Mouse (Mus musculus) cortical plate, adult 2 months (tissue): Measurements from ENCODE around the gene Cables2. TPM values are rescaled to one million over a fixed set of nuclear protein-coding genes. Genes with fewer than 3 reads are reported as not detected.

Experiments
- H3K27ac ChIP-seq: fragments of 200-500 bp; 2 replicates; pipeline ENCODE4 v1.5.1; 2012; ENCODE audit warnings: low read length, control low read depth, inconsistent platforms; ENCODE audit not compliant: insufficient read depth
- H3K4me1 ChIP-seq: fragments of 200-500 bp; 2 replicates; pipeline ENCODE4 v1.6.1; 2011; ENCODE audit warnings: low read length; ENCODE audit not compliant: control insufficient read depth, insufficient read depth
- H3K4me3 ChIP-seq: fragments of 200-500 bp; 2 replicates; pipeline ENCODE4 v1.5.1; 2011; ENCODE audit warnings: mild to moderate bottlenecking, low read length, control low read depth; ENCODE audit not compliant: insufficient read depth
- CTCF ChIP-seq: fragments of 200-500 bp; IDR thresholded peaks from 2 replicates; pipeline ENCODE4 v1.5.1; 2011; ENCODE audit warnings: mild to moderate bottlenecking, control low read depth, low read length; ENCODE audit not compliant: insufficient read depth; ENCODE audit errors: extremely low read depth
- POLR2A ChIP-seq: fragments of 200-500 bp; IDR thresholded peaks from 2 replicates; pipeline ENCODE4 v1.6.1; 2011; ENCODE audit warnings: mild to moderate bottlenecking, low read length, control low read depth; ENCODE audit not compliant: insufficient read depth; ENCODE audit errors: extremely low read depth
- polyA plus RNA-seq: library from polyadenylated mRNA; depleted of rRNA; stranded (reverse); fragments of >200 nt; gene quantifications from 2 replicates; pipeline ENCODE4 v1.2.3, GENCODE M21; 2012; rRNA removed

The Cables2 gene
- 35.7 and 40.0 TPM in 2 replicates for polyA plus RNA-seq

DNA sequence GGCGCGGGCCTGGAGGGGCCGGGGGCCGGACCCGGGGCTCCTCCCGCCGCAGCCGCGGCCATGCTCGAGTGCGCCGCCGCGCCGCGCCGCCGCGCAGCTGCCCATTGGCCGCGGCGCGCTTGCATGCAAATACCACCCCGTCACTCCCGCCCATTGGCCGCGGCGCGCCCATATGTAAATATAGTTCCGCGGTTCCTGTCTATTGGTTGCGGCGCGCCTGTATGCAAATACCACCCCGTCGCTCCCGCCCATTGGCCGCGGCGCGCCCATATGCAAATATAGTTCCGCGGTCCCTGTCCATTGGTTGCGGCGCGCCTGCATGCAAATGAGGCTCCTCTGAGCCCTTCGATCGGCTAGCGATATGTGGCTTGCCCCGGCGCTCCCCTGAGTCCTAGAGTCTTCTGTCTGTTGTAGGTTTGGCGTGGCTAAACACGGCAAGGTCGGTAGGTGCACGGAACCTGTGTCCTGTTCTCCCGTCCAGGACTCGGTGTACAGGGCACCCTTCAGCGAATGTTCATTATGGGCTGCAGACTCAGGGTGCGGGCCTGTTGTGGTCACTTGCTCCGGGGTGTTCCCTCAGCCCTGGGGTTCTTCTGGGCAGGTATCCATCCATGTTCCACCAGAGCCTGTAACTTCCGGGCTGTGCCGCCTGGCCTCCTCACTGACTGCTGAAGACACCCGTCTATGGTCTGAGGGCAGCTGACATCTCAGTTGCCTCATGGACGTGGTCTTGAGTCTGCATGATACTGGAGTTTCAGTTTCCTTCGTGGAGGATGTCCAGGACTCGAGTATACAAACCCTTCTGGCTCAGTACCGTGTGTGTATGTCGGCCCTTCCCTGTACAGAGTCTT is at the start of gene Cables2:
Gene Cables2 (minus strand): TSS at position 103 of the 851 bp plus-strand sequence.
- peak within 1 kb of the TSS; percentile 44 for H3K4me3 ChIP-seq
- TF ChIP-seq POLR2A = peak; percentile 48; the same call in 1 of the 2 replicates
- TF ChIP-seq CTCF = no peak
- peaks cover 6% of the 10 kb centered on the region; the same call in 1 of the 2 replicates for H3K4me1 ChIP-seq
- H3K27ac ChIP-seq = no peak within 1 kb of the TSS

DNA sequence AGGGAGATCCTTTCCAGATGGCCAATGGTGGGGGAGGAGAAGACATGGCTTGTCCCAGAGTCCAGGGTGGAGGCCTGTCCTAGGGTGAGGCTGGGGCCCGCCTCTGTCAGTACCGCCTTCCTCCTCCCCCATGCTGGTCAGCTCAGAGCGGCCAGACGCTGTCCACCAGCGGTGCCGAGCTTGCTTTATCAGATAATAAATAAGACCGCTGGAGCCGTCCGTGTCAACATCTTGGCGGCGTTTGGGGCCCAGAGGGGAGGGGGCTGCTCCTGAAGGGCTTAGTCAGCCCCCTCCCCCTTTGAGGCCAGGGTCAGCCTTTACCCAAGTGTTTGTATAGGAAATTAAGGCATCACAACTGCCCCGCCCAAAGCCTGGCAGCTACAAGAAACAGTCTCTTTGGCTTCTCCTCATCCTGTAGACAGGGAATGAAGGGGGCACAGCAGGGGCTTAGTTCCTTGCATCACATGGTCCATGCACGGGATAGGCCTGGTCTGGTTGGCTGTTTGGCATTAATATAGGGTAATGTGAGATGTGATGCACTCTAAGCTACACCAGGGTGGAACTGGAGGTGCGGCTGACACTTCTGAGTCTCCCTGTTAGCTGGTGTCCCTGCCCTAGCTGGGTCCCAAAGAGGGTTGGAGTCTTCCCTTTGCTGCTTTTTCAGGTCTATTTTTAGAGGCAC is 49.5 kb upstream of the Cables2 start:
- Histone ChIP-seq H3K4me1 (no peaks in the 10 kb centered on the region), H3K27ac (no peak overlapping the region), H3K4me3 (no peak overlapping the region)
- no peak for TF ChIP-seq POLR2A
- TF ChIP-seq CTCF = no peak

DNA sequence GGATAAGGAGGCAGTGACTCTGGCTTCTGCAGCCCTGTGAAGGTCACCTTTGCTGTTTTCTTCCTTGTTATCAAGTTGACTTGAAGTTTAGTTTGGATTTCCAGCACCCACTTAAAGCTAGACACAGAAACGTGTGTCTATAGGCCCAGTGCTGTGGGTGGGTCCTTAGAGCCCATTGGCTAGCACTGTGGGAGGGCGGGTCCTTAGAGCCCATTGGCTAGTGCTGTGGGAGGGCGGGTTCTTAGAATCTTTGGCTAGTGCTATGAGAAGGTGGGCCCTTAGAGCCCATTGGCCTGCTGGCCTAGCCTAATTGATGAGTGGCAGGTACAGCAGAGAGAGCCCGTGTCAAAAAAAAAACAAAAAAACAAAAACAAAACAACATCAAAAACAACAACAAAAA is 46.9 kb upstream of the Cables2 start:
- Histone ChIP-seq H3K4me1 (no peaks in the 10 kb centered on the region), H3K27ac (no peak overlapping the region), H3K4me3 (no peak overlapping the region)
- TF ChIP-seq POLR2A (no peak), CTCF (no peak)

DNA sequence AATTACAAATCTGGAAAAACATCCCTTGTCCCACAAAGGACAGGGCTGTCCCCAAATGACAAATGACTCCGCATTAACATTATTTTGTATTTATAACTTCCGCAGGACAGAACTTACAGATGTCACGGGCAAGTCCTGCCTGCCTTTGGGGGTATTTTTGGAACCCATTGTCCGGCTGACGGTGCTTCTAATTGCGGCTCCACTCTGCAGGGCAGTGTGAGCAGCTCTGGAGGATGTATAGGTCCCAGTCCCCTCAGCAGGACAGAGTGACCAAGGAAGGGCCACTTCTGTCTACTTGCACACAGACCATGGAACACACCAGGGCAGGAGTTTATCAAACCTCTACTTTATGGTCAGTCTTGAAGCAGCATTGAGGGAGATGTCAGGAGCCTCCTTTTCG is 44.3 kb upstream of the Cables2 start:
- no peaks in the 10 kb centered on the region for H3K4me1 ChIP-seq
- TF ChIP-seq POLR2A (no peak), CTCF (no peak)

DNA sequence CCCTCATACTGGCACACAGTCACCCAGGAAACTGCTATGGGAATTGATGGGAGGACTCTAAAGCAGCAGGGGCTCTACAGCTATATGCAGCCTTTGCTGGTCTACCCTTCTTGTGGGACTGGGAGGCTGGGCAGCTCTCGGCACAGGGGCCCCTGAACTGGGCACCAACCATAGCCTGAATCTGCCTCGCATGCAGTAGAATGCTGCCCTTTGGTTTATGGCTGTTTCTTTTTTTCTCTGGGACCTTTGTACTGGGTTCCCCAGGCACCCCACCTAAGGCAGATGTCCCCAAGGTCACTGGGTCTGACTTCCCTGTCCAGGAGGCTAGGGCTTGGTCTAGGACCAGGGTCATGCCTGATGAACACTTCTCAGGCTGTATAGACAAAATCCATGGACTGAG is 41.0 kb upstream of the Cables2 start:
- Histone ChIP-seq H3K27ac (no peak overlapping the region), H3K4me3 (no peak overlapping the region), H3K4me1 (no peaks in the 10 kb centered on the region)
- TF ChIP-seq CTCF (no peak), POLR2A (no peak)

More for the DNA sequence above, 44.3 kb upstream of the Cables2 start:
- H3K4me3 ChIP-seq = no peak overlapping the region
- H3K27ac ChIP-seq = no peak overlapping the region

DNA sequence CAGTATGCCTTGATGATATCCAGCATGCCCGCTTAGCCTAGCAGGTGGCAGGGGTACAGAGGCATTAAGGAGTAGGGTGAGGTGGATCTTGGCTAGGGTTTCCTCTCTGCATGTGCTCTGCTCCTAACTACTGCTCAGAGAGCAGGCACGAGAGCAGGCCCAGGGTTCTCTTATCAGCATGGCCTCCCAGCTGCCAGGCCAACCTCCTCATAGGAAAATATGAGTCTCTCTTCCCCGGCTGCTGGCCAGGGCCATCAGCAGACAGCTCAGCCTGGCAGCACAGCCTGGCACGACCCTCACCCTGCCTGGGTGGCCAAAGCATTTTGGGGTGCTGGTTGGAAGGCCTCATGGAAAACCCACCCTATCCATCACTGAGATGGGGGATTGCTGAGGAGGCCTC is 37.9 kb upstream of the Cables2 start:
- H3K4me3 ChIP-seq = no peak overlapping the region
- H3K27ac ChIP-seq = no peak overlapping the region
- no peaks in the 10 kb centered on the region for H3K4me1 ChIP-seq
- TF ChIP-seq CTCF (no peak), POLR2A (no peak)

DNA sequence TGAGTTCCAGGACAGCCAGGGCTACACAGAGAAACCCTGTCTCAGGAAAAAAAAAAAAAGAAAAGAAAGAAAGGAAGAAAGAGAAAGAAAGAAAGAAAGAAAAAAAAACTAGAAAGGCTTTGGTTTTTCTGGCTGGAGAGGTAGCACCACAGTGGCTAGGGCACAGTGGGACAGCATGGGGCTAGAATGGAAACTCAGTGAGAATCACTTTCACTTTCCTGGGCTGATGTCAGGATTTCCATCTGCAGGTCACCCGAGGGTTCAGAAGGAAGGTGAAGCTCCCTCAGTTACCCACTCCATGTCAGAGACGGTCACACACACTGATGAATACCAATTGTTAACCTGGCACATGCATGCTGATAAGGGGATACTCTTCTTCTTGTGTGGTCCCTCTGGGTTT is 34.4 kb upstream of the Cables2 start:
- TF ChIP-seq CTCF (no peak), POLR2A (no peak)
- no peak overlapping the region for H3K4me3 ChIP-seq
- no peak overlapping the region for H3K27ac ChIP-seq
- no peaks in the 10 kb centered on the region for H3K4me1 ChIP-seq

DNA sequence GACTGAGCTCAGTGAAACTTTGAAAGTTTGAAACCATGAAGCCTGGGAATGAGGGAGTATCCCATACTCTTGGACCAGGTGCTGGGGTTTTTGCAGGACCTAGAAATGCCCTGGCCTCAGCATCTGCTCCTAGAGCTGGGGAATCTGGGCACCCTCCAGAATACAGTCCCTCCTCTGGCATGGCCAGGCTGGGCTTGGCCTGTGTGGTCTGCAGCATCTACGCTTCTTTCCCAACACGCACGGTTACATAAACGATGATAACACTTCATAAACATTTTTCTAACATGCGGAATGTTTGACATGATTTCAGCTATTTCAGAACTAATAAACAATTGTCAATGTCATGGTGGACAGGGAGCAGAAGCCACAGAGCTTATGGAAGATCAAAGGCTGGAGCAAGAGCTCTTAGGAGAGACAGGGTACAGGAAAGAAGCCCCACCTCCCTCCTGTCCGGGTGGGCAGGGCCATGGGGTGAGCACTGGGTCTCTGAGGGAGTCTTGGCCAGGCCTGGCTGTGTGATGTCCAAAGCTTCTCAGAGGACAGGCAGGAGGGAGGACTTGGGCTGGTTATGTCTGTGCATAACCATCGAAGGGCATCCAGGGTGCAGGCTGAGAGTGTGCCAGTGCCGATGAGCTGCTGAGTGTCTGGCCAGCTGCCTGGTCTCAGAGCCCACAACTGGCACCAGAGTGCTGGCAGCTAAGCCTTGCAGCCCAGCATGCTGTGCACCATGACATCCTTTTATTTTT is 33.3 kb upstream of the Cables2 start:
- TF ChIP-seq CTCF = no peak
- no peak for TF ChIP-seq POLR2A
- H3K27ac ChIP-seq = no peak overlapping the region
- no peak overlapping the region for H3K4me3 ChIP-seq

DNA sequence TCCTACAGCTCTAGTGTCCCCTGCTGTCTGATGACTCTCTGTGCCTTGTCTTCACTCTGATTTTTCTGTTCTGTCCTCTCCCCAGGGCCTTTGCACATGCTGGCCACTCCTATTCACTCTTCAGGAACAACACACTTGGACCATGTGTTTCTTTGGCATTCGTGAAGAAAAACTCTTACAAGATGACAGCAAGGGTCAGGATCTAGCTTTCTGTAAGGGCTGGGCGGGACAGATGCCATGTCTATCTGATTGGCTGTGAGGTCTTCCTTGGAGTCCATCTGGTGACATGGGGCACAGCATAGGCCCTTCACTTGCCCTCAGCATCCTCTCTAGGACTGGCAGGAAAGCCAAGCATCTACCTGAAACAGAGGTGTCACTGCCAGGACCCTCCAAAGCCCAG is 32.7 kb upstream of the Cables2 start:
- H3K27ac ChIP-seq = no peak overlapping the region
- no peak overlapping the region for H3K4me3 ChIP-seq
- no peak for TF ChIP-seq POLR2A
- no peak for TF ChIP-seq CTCF
- no peaks in the 10 kb centered on the region for H3K4me1 ChIP-seq

More for the DNA sequence above, 33.3 kb upstream of the Cables2 start:
- H3K4me1 ChIP-seq = no peaks in the 10 kb centered on the region
